Mouse (Mus musculus) kidney, adult 2 months (tissue): ENCODE data around the gene Ndufa7. TPM values are rescaled to one million over a fixed set of nuclear protein-coding genes. Genes with fewer than 3 reads are reported as not detected.
"Not testable (repeated sequence)": the region's sequence is repeated elsewhere in the genome, so short reads cannot be mapped to it uniquely, and the experiment has no call there.

Source experiments
- DNase-seq: peaks from one replicate; pipeline ENCODE4 v3.0.0; 2021
- H3K27ac ChIP-seq: fragments of 200-500 bp; 2 replicates; pipeline ENCODE4 v1.5.1; 2012; ENCODE audit warnings: low read depth, low read length, control low read depth, inconsistent platforms; ENCODE audit not compliant: insufficient read depth
- H3K27me3 ChIP-seq: fragments of 200-500 bp; replicated peaks from 2 replicates; pipeline ENCODE4 v1.6.1; 2012; ENCODE audit warnings: mild to moderate bottlenecking, moderate library complexity, low read length, inconsistent platforms; ENCODE audit not compliant: control insufficient read depth, insufficient read depth
- H3K36me3 ChIP-seq: fragments of 200-500 bp; 2 replicates; pipeline ENCODE4 v1.6.1; 2012; ENCODE audit warnings: mild to moderate bottlenecking, moderate library complexity, low read length, inconsistent platforms; ENCODE audit not compliant: control insufficient read depth, insufficient read depth
- H3K4me1 ChIP-seq: fragments of 200-500 bp; 2 replicates; pipeline ENCODE4 v1.6.1; 2011; ENCODE audit warnings: low read length; ENCODE audit not compliant: control insufficient read depth, insufficient read depth
- H3K4me3 ChIP-seq: fragments of 200-500 bp; 2 replicates; pipeline ENCODE4 v1.5.1; 2011; ENCODE audit warnings: mild to moderate bottlenecking, low read depth, low read length, control low read depth; ENCODE audit not compliant: insufficient read depth
- CTCF ChIP-seq: fragments of 200-500 bp; conservative IDR thresholded peaks from 2 replicates; pipeline ENCODE4 v1.5.1; 2011; ENCODE audit warnings: low read depth, mild to moderate bottlenecking, control low read depth, low read length, moderate library complexity, mixed read lengths; ENCODE audit not compliant: insufficient read depth, insufficient read length
- POLR2A ChIP-seq: fragments of 200-500 bp; IDR thresholded peaks from one replicate; pipeline ENCODE4 v1.6.1; 2011; ENCODE audit warnings: low read depth, low read length, control low read depth
- WGBS: fragments of 180-500 bp; shearing (Covaris S2); methylation state at CpG from one replicate; pipeline ENCODE4 v1.1.7; 2018; 5-methylcytosine and 5-hydroxymethylcytosine counted together
- polyA plus RNA-seq: library from polyadenylated mRNA; depleted of rRNA; stranded (reverse); fragments of >200 nt; gene quantifications from 2 replicates; pipeline ENCODE4 v1.2.3, GENCODE M21; 2012; rRNA removed

Gene Ndufa7
- polyA plus RNA-seq, 1 experiment = 745 TPM

DNA sequence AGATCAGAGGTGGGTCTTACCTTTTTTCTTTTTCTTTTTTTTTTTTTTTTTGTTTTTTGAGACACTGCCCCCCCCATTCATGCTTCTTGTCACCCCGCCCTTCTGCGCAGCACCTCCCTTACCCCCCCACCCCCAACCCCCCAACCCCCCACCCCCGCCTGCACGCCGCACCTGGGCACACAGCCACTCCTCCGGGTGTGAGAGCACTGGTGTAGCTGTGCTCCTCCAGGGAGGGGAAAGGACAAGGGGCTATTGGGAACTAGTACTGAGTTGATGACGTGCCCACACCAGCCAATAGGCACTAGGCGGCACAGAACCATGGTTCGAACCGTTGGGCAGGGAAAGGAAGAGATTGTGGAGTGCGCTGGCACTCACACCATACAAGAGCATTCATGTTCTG, 50.0 kb downstream of the Ndufa7 start:
- TF ChIP-seq POLR2A = no peak
- no peak for TF ChIP-seq CTCF
- Histone ChIP-seq H3K4me1 (no peaks in the 10 kb centered on the region), H3K4me3 (no peak overlapping the region), H3K27ac (no peak overlapping the region), H3K27me3 (no peaks in the 10 kb centered on the region), H3K36me3 (no peaks in the 10 kb centered on the region)
- DNase-seq = no peak
- WGBS = 86% methylated on average over 11 of the region's 11 CpGs

- DNase-seq, H3K36me3 ChIP-seq, H3K27ac ChIP-seq, H3K4me1 ChIP-seq, H3K27me3 ChIP-seq, H3K4me3 ChIP-seq: not testable (repeated sequence)
- peak; percentile 35 for TF ChIP-seq CTCF
- 81% methylated on average over 5 of the region's 5 CpGs for WGBS
Observed at GRCm38 (mm10) chr17:33875797-33876196, 51.4 kb downstream of the Ndufa7 start.

- DNase-seq, H3K36me3 ChIP-seq: not testable (repeated sequence)
- WGBS = 93% methylated on average over 9 of the region's 11 CpGs
Observed at GRCm38 (mm10) chr17:33884320-33884719, 59.9 kb downstream of the Ndufa7 start.

DNA sequence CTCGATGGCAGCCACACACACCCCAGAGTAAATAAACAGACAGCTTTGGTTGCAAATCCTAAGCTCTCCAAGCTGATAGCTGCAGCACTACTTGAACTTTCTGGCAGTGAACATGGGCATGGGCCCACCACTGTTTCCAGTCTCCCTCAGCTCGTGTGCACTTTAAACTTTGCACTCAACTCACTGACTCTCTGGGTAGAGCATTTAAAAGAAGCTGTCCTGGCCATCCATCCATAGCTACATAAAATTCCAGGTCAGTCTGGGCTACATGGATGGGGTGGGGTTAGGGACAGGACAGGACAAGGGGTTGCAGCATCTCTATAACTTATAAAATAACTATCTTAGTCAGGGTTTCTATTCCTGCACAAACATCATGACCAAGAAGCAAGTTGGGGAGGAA, 63.4 kb downstream of the Ndufa7 start:
- whole genome bisulfite sequencing = 39% methylated on average over 2 of the region's 2 CpGs
- DNase-seq = peak; percentile 56
- not testable (repeated sequence) for H3K4me3 ChIP-seq, H3K27me3 ChIP-seq, H3K4me1 ChIP-seq, H3K27ac ChIP-seq, H3K36me3 ChIP-seq

More at GRCm38 (mm10) chr17:33884320-33884719, 59.9 kb downstream of the Ndufa7 start:
- not testable (repeated sequence) for H3K4me1 ChIP-seq, H3K27ac ChIP-seq, H3K27me3 ChIP-seq, H3K4me3 ChIP-seq

Other genes starting within 250 kb of the Ndufa7 start
- gene Zfp414, start 195.5 kb upstream of the Ndufa7 start, polyA plus RNA-seq = 43.2 and 44.0 TPM in 2 replicates
- 0.34 and 0.48 TPM in 2 replicates for gene Pram1, start 186.5 kb upstream of the Ndufa7 start, polyA plus RNA-seq
- gene Hnrnpm, start 137.7 kb upstream of the Ndufa7 start, polyA plus RNA-seq = 49.9 and 50.7 TPM in 2 replicates
- gene March2, start 105.9 kb upstream of the Ndufa7 start, polyA plus RNA-seq = 95.8 and 102 TPM in 2 replicates
- gene Rab11b, start 64.0 kb upstream of the Ndufa7 start, polyA plus RNA-seq = 291 and 303 TPM in 2 replicates
- gene Angptl4, start 42.7 kb upstream of the Ndufa7 start, polyA plus RNA-seq = 19.2 and 21.0 TPM in 2 replicates
- 83.0 and 89.3 TPM in 2 replicates for gene Kank3, start 14.1 kb upstream of the Ndufa7 start, polyA plus RNA-seq
- 620 and 1,023 TPM in 2 replicates for gene Rps28, start within 50 bp of the Ndufa7 start, polyA plus RNA-seq
- 71.3 and 87.8 TPM in 2 replicates for gene Cd320, start 18.5 kb downstream of the Ndufa7 start, polyA plus RNA-seq
- gene Gm7029, start 49.3 kb downstream of the Ndufa7 start, polyA plus RNA-seq = not detected in 2 replicates
- gene Kifc1, start 66.1 kb downstream of the Ndufa7 start, polyA plus RNA-seq = 1.3 and 1.6 TPM in 2 replicates
- gene Platr17, start 80.6 kb downstream of the Ndufa7 start, polyA plus RNA-seq = not detected in 2 replicates
- gene Daxx, start 84.8 kb downstream of the Ndufa7 start, polyA plus RNA-seq = 33.3 and 35.0 TPM in 2 replicates
- gene Tapbp, start 91.3 kb downstream of the Ndufa7 start, polyA plus RNA-seq = 106 and 112 TPM in 2 replicates
- gene Zbtb22, start 91.3 kb downstream of the Ndufa7 start, polyA plus RNA-seq = 31.6 and 54.0 TPM in 2 replicates
- gene Rgl2, start 105.0 kb downstream of the Ndufa7 start, polyA plus RNA-seq = 61.8 and 78.6 TPM in 2 replicates
- gene Pfdn6, start 115.8 kb downstream of the Ndufa7 start, polyA plus RNA-seq = 27.4 and 41.1 TPM in 2 replicates
- gene Wdr46, start 116.1 kb downstream of the Ndufa7 start, polyA plus RNA-seq = 15.3 and 16.0 TPM in 2 replicates
- gene B3galt4, start 126.9 kb downstream of the Ndufa7 start, polyA plus RNA-seq = 6.7 and 7.8 TPM in 2 replicates
- 54.2 and 60.5 TPM in 2 replicates for gene Vps52, start 131.2 kb downstream of the Ndufa7 start, polyA plus RNA-seq
- 342 and 406 TPM in 2 replicates for gene Rps18, start 131.4 kb downstream of the Ndufa7 start, polyA plus RNA-seq
- gene H2-K1, start 175.8 kb downstream of the Ndufa7 start, polyA plus RNA-seq = 1,162 and 1,255 TPM in 2 replicates
- 30.4 and 36.3 TPM in 2 replicates for gene Ring1, start 200.1 kb downstream of the Ndufa7 start, polyA plus RNA-seq
- 165 and 208 TPM in 2 replicates for gene H2-Ke6, start 203.5 kb downstream of the Ndufa7 start, polyA plus RNA-seq
- gene Slc39a7, start 207.1 kb downstream of the Ndufa7 start, polyA plus RNA-seq = 90.4 and 106 TPM in 2 replicates
- 49.3 and 59.2 TPM in 2 replicates for gene Rxrb, start 207.2 kb downstream of the Ndufa7 start, polyA plus RNA-seq
- gene Col11a2, start 214.9 kb downstream of the Ndufa7 start, polyA plus RNA-seq = 0.35 and 0.39 TPM in 2 replicates